Mouse (Mus musculus): Measurements from ENCODE around the gene Fam19a1. TPM values are rescaled to one million over a fixed set of nuclear protein-coding genes. Genes with fewer than 3 reads are reported as not detected.

The Fam19a1 gene
- polyA plus RNA-seq, 1 experiment: not detected

DNA sequence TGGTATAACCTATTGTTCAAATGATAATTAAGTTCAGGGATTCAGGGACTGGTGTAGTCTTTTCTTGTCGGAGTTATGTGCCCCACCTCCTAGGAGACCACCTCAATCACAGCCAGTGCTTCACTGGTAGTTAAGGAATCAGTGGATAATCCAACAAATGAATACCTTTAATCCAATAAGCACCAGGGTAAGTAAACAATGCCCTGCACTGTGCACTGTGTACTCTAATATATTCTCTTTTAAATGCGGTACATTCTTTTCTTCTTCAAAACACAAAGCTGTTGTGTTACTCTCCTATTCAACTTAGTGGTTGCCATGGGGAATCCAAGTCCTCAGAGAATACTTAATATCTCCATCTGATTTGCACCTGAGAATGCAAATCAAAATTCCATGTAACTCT is 260.3 kb downstream of the Fam19a1 start:
- Histone ChIP-seq H3K4me1 (ENCODE audit: control insufficient read depth, insufficient read depth, low read length) (no peaks in the 10 kb centered on the region), H3K27ac (ENCODE audit: insufficient read depth, low read length) (no peak overlapping the region), H3K9ac (ENCODE audit: low read depth, poor library complexity, severe bottlenecking) (no peak overlapping the region), H3K36me3 (ENCODE audit: control insufficient read depth, insufficient read depth, low read length, poor library complexity, severe bottlenecking) (no peaks in the 10 kb centered on the region), H3K27me3 (ENCODE audit: control insufficient read depth, insufficient read depth, low read length, poor library complexity, severe bottlenecking) (no peaks in the 10 kb centered on the region), H3K9me3 (replicated peaks; ENCODE audit: control insufficient read depth, insufficient read depth, low read length, poor library complexity, severe bottlenecking) (no peaks in the 10 kb centered on the region), H3K4me3 (ENCODE audit: low read depth, low read length) (no peak overlapping the region)
- TF ChIP-seq POLR2A (IDR thresholded peaks at IDR 0.05; ENCODE audit: insufficient read depth, low read length) (no peak), CTCF (IDR thresholded peaks at IDR 0.05; ENCODE audit: low read depth, low read length) (no peak), EP300 (IDR thresholded peaks at IDR 0.05; ENCODE audit: insufficient read depth, low read depth, low read length) (no peak)

GRCm38 (mm10) chr6:96376773-96377172 is 263.8 kb downstream of the Fam19a1 start:
- Histone ChIP-seq H3K4me3 (ENCODE audit: low read depth, low read length) (no peak overlapping the region), H3K9ac (ENCODE audit: low read depth, poor library complexity, severe bottlenecking) (no peak overlapping the region), H3K9me3 (replicated peaks; ENCODE audit: control insufficient read depth, insufficient read depth, low read length, poor library complexity, severe bottlenecking) (no peaks in the 10 kb centered on the region), H3K27me3 (ENCODE audit: control insufficient read depth, insufficient read depth, low read length, poor library complexity, severe bottlenecking) (no peaks in the 10 kb centered on the region), H3K36me3 (ENCODE audit: control insufficient read depth, insufficient read depth, low read length, poor library complexity, severe bottlenecking) (no peaks in the 10 kb centered on the region), H3K4me1 (ENCODE audit: control insufficient read depth, insufficient read depth, low read length) (no peaks in the 10 kb centered on the region), H3K27ac (ENCODE audit: insufficient read depth, low read length) (no peak overlapping the region)
- TF ChIP-seq POLR2A (IDR thresholded peaks at IDR 0.05; ENCODE audit: insufficient read depth, low read length): no peak
- TF ChIP-seq CTCF (IDR thresholded peaks at IDR 0.05; ENCODE audit: low read depth, low read length): no peak
- no peak for TF ChIP-seq EP300 (IDR thresholded peaks at IDR 0.05; ENCODE audit: insufficient read depth, low read depth, low read length)

GRCm38 (mm10) chr6:96379229-96379628 is 266.3 kb downstream of the Fam19a1 start:
- Histone ChIP-seq H3K27me3 (ENCODE audit: control insufficient read depth, insufficient read depth, low read length, poor library complexity, severe bottlenecking) (no peaks in the 10 kb centered on the region), H3K36me3 (ENCODE audit: control insufficient read depth, insufficient read depth, low read length, poor library complexity, severe bottlenecking) (no peaks in the 10 kb centered on the region), H3K9ac (ENCODE audit: low read depth, poor library complexity, severe bottlenecking) (no peak overlapping the region), H3K4me1 (ENCODE audit: control insufficient read depth, insufficient read depth, low read length) (no peaks in the 10 kb centered on the region), H3K4me3 (ENCODE audit: low read depth, low read length) (no peak overlapping the region), H3K27ac (ENCODE audit: insufficient read depth, low read length) (no peak overlapping the region), H3K9me3 (replicated peaks; ENCODE audit: control insufficient read depth, insufficient read depth, low read length, poor library complexity, severe bottlenecking) (no peaks in the 10 kb centered on the region)
- no peak for TF ChIP-seq CTCF (IDR thresholded peaks at IDR 0.05; ENCODE audit: low read depth, low read length)
- no peak for TF ChIP-seq POLR2A (IDR thresholded peaks at IDR 0.05; ENCODE audit: insufficient read depth, low read length)
- no peak for TF ChIP-seq EP300 (IDR thresholded peaks at IDR 0.05; ENCODE audit: insufficient read depth, low read depth, low read length)

GRCm38 (mm10) chr6:96384441-96384840 is 271.5 kb downstream of the Fam19a1 start:
- Histone ChIP-seq H3K4me3 (ENCODE audit: low read depth, low read length) (no peak overlapping the region), H3K4me1 (ENCODE audit: control insufficient read depth, insufficient read depth, low read length) (no peaks in the 10 kb centered on the region), H3K27ac (ENCODE audit: insufficient read depth, low read length) (no peak overlapping the region), H3K36me3 (ENCODE audit: control insufficient read depth, insufficient read depth, low read length, poor library complexity, severe bottlenecking) (no peaks in the 10 kb centered on the region), H3K27me3 (ENCODE audit: control insufficient read depth, insufficient read depth, low read length, poor library complexity, severe bottlenecking) (no peaks in the 10 kb centered on the region), H3K9me3 (replicated peaks; ENCODE audit: control insufficient read depth, insufficient read depth, low read length, poor library complexity, severe bottlenecking) (no peaks in the 10 kb centered on the region), H3K9ac (ENCODE audit: low read depth, poor library complexity, severe bottlenecking) (no peak overlapping the region)
- TF ChIP-seq CTCF (IDR thresholded peaks at IDR 0.05; ENCODE audit: low read depth, low read length) (no peak), POLR2A (IDR thresholded peaks at IDR 0.05; ENCODE audit: insufficient read depth, low read length) (no peak), EP300 (IDR thresholded peaks at IDR 0.05; ENCODE audit: insufficient read depth, low read depth, low read length) (no peak)

DNA sequence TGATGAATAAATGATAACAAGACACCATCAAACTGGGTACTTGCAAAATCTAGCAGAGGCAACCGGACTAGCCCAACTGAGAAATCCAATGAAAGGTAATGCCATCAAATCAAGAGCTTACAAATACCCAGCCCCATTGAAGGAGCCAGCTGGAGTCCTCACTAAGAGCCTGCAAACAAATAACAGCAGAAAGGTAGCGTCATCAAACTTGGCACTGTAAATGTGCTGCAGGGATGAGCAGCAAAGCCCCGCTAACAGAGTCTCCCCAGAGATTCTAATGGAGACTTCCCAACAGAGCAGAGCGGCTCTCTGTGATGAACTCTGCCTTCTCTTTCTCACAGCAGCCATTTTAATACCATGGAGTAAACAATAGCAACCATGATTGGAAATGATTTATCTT is 305.9 kb downstream of the Fam19a1 start:
- Histone ChIP-seq H3K27ac (ENCODE audit: insufficient read depth, low read length) (no peak overlapping the region), H3K27me3 (ENCODE audit: control insufficient read depth, insufficient read depth, low read length, poor library complexity, severe bottlenecking) (no peaks in the 10 kb centered on the region), H3K9ac (ENCODE audit: low read depth, poor library complexity, severe bottlenecking) (no peak overlapping the region), H3K4me3 (ENCODE audit: low read depth, low read length) (no peak overlapping the region), H3K4me1 (ENCODE audit: control insufficient read depth, insufficient read depth, low read length) (no peaks in the 10 kb centered on the region), H3K36me3 (ENCODE audit: control insufficient read depth, insufficient read depth, low read length, poor library complexity, severe bottlenecking) (no peaks in the 10 kb centered on the region), H3K9me3 (replicated peaks; ENCODE audit: control insufficient read depth, insufficient read depth, low read length, poor library complexity, severe bottlenecking) (no peaks in the 10 kb centered on the region)
- no peak for TF ChIP-seq POLR2A (IDR thresholded peaks at IDR 0.05; ENCODE audit: insufficient read depth, low read length)
- TF ChIP-seq EP300 (IDR thresholded peaks at IDR 0.05; ENCODE audit: insufficient read depth, low read depth, low read length): no peak
- no peak for TF ChIP-seq CTCF (IDR thresholded peaks at IDR 0.05; ENCODE audit: low read depth, low read length)

- Histone ChIP-seq H3K27ac (ENCODE audit: insufficient read depth, low read length) (no peak overlapping the region), H3K36me3 (ENCODE audit: control insufficient read depth, insufficient read depth, low read length, poor library complexity, severe bottlenecking) (no peaks in the 10 kb centered on the region), H3K27me3 (ENCODE audit: control insufficient read depth, insufficient read depth, low read length, poor library complexity, severe bottlenecking) (no peaks in the 10 kb centered on the region), H3K9ac (ENCODE audit: low read depth, poor library complexity, severe bottlenecking) (no peak overlapping the region), H3K9me3 (replicated peaks; ENCODE audit: control insufficient read depth, insufficient read depth, low read length, poor library complexity, severe bottlenecking) (no peaks in the 10 kb centered on the region), H3K4me1 (ENCODE audit: control insufficient read depth, insufficient read depth, low read length) (no peaks in the 10 kb centered on the region), H3K4me3 (ENCODE audit: low read depth, low read length) (no peak overlapping the region)
- no peak for TF ChIP-seq POLR2A (IDR thresholded peaks at IDR 0.05; ENCODE audit: insufficient read depth, low read length)
- no peak for TF ChIP-seq CTCF (IDR thresholded peaks at IDR 0.05; ENCODE audit: low read depth, low read length)
Observed at GRCm38 (mm10) chr6:96419704-96420382, 306.9 kb downstream of the Fam19a1 start.

All from ES-Bruce4 (cell line).